ENCODE assay signal across 8 mouse cellular contexts in the genomic region with DNA sequence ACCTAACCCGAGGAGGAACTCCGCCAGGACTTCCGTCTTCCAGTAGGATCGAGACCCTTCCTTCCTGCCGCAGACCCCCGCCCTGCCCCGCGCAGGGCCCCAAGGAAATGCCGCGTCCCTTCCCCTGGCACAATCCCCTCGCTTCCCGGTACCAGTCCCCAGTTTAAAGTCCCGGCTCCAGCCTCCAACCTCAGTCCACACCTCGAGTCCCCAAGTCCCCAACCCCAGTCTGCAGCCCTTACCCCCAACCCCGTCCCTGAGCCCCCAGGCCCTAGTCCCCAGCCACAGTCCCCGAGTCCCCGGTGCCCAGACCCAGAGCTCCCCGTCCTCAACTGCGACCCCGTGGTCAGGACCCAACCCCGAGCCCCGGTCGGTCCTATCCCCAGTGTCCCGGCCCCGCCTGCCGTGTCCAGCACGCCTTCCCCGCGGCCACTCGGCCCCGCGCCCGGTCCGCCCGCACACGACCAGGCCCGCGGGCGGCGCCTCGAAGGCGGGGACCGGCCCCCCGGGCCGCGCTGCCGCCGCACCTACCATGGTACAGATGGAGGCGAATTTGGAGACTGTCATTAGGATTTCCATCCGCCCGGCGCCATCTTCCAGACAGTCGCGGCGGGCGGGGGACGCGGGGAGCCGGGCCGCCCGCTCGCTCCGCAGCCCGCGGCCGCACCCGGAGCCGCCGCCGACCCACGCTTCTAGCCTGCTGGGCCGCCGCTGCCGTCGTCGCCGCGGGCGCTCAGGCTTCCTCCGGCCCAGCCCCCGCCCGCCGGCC. TPM values are rescaled to one million over a fixed set of nuclear protein-coding genes. Genes with fewer than 3 reads are reported as not detected.
DNase-seq lines count a peak whose midpoint lies in the region; ATAC-seq lines count a peak whose summit lies in the region.

No protein-coding gene starts in this region.

- H3K27ac ChIP-seq in hindbrain, embryonic 11.5 days (ENCODE audit: low read depth, low read length) = peak overlapping the region; percentile 84
- peak overlapping the region; percentile 93 for H3K27ac ChIP-seq in liver, embryonic 12.5 days

- H3K4me3 ChIP-seq in hindbrain, embryonic 11.5 days (ENCODE audit: low read depth, low read length) = peak overlapping the region; percentile 81
- peak overlapping the region; percentile 90 for H3K4me3 ChIP-seq in liver, embryonic 12.5 days

- 0 out of 2 replicates have a peak, but pooled peaks have one; percentile 3 for ATAC-seq in erythroblast, adult 5-6 weeks (replicated peaks; ENCODE audit: low FRiP score, poor library complexity, severe bottlenecking)
- peak; percentile 79 for ATAC-seq in hindbrain, embryonic 11.5 days (ENCODE audit: low FRiP score)
- peak; percentile 56 for ATAC-seq in liver, embryonic 12.5 days

- H3K4me1 ChIP-seq in hindbrain, embryonic 11.5 days (replicated peaks; ENCODE audit: control insufficient read depth, insufficient read depth, low read length) = no peaks in the 10 kb centered on the region
- H3K4me1 ChIP-seq in liver, embryonic 12.5 days = peaks cover 79% of the 10 kb centered on the region

- 2% methylated on average over 41 of the region's 83 CpGs for WGBS in hindbrain, embryonic 11.5 days
- WGBS in liver, embryonic 12.5 days (ENCODE audit: insufficient replicate concordance) = under 1% methylated on average over 81 of the region's 83 CpGs

- H3K9ac ChIP-seq in hindbrain, embryonic 11.5 days (ENCODE audit: low read depth, low read length) = peak overlapping the region; percentile 83
- peak overlapping the region; percentile 95 for H3K9ac ChIP-seq in liver, embryonic 12.5 days

- no peaks in the 10 kb centered on the region for H3K9me3 ChIP-seq in hindbrain, embryonic 11.5 days (ENCODE audit: control insufficient read depth, low read length)
- H3K9me3 ChIP-seq in liver, embryonic 12.5 days (replicated peaks) = no peaks in the 10 kb centered on the region

- no peaks in the 10 kb centered on the region for H3K27me3 ChIP-seq in hindbrain, embryonic 11.5 days (ENCODE audit: control insufficient read depth, insufficient read depth, low read length)
- H3K27me3 ChIP-seq in liver, embryonic 12.5 days (replicated peaks) = no peaks in the 10 kb centered on the region; the same call in 1 of the 2 replicates

- peak overlapping the region; percentile 65 for H3K4me2 ChIP-seq in hindbrain, embryonic 11.5 days (replicated peaks; ENCODE audit: low read depth, low read length)
- H3K4me2 ChIP-seq in liver, embryonic 12.5 days = peak overlapping the region; percentile 96

- intact Hi-C loops in left cerebral cortex, postnatal 10 days (cut with DNase I) = loop anchor here (2.0 kb wide), 1 partner anchor 39 kb away; a partner anchor contains a TSS
- intact Hi-C loops in left cerebral cortex, postnatal 14 days (cut with DNase I) = loop anchor here (2.0 to 5.0 kb wide), 2 partner anchors 39 to 62 kb away; a partner anchor contains a TSS

- DNase-seq in left cerebral cortex, postnatal 10 days (ENCODE audit: extremely low spot score in 1 of 2, low spot score in 2 of 2) = peak; percentile 18 to 74
- DNase-seq in left cerebral cortex, postnatal 14 days (ENCODE audit: low spot score in 2 of 2) = no peak
- peak; percentile 67 for DNase-seq in ZHBTc4 (ENCODE audit: low read depth, low spot score)
- peak; percentile 60 for DNase-seq in hindbrain, embryonic 11.5 days (ENCODE audit: low spot score)
- DNase-seq in neural tube, embryonic 10.5 days (ENCODE audit: extremely low spot score, low spot score) = peak; percentile 77
- DNase-seq in spleen, adult 12 weeks (ENCODE audit: low spot score) = no peak

- H3K36me3 ChIP-seq in hindbrain, embryonic 11.5 days (ENCODE audit: control insufficient read depth, insufficient read depth, low read length) = no peaks in the 10 kb centered on the region
- H3K36me3 ChIP-seq in liver, embryonic 12.5 days = no peaks in the 10 kb centered on the region

RNA-seq across cellular contexts. Expression of a gene that starts 0.5 kb away (rescaled TPM):
- total RNA-seq in left cerebral cortex, postnatal 10 days (2021) = 10 to 100 TPM; 55.8 to 59.0 TPM
- 10 to 100 TPM; 53.9 to 58.6 TPM for total RNA-seq in left cerebral cortex, postnatal 14 days (2021)
- total RNA-seq in erythroblast, adult 5-6 weeks (2015; ENCODE audit: low replicate concordance) = 7.9 and 8.6 TPM in 2 replicates
- 7.1 and 11.2 TPM in 2 replicates for total RNA-seq in erythroblast, adult 5-6 weeks (2017; ENCODE audit: low replicate concordance)
- polyA plus RNA-seq in hindbrain, embryonic 11.5 days (2014; fragmentation: Nextera tagmentation; extraction: Ambion mirVana) = 11.6 and 12.6 TPM in 2 replicates
- polyA plus RNA-seq in liver, embryonic 12.5 days (2016; fragmentation: Nextera tagmentation; extraction: Ambion mirVana) = 13.6 and 13.9 TPM in 2 replicates

RNA-seq across cellular contexts. Expression of a gene that starts 38.4 kb away (rescaled TPM):
- total RNA-seq in left cerebral cortex, postnatal 10 days (2021) = 100 to 1,000 TPM; 183 to 190 TPM
- total RNA-seq in left cerebral cortex, postnatal 14 days (2021) = 100 to 1,000 TPM; 149 to 157 TPM
- total RNA-seq in erythroblast, adult 5-6 weeks (2015; ENCODE audit: low replicate concordance) = 373 and 491 TPM in 2 replicates
- total RNA-seq in erythroblast, adult 5-6 weeks (2017; ENCODE audit: low replicate concordance) = 439 and 475 TPM in 2 replicates
- 508 and 515 TPM in 2 replicates for polyA plus RNA-seq in hindbrain, embryonic 11.5 days (2014; fragmentation: Nextera tagmentation; extraction: Ambion mirVana)
- 520 and 529 TPM in 2 replicates for polyA plus RNA-seq in liver, embryonic 12.5 days (2016; fragmentation: Nextera tagmentation; extraction: Ambion mirVana)

RNA-seq across cellular contexts. Expression of a gene that starts 50.6 kb away (rescaled TPM):
- total RNA-seq in left cerebral cortex, postnatal 10 days (2021) = 10 to 100 TPM in 1 of 2 experiments, 1 to 10 TPM in 1; 9.2 to 12.2 TPM
- 10 to 100 TPM in 1 of 2 experiments, 1 to 10 TPM in 1; 7.6 to 16.9 TPM for total RNA-seq in left cerebral cortex, postnatal 14 days (2021)
- total RNA-seq in erythroblast, adult 5-6 weeks (2015; ENCODE audit: low replicate concordance) = not detected in 2 replicates
- not detected in 2 replicates for total RNA-seq in erythroblast, adult 5-6 weeks (2017; ENCODE audit: low replicate concordance)
- polyA plus RNA-seq in hindbrain, embryonic 11.5 days (2014; fragmentation: Nextera tagmentation; extraction: Ambion mirVana) = 18.8 and 19.0 TPM in 2 replicates
- polyA plus RNA-seq in liver, embryonic 12.5 days (2016; fragmentation: Nextera tagmentation; extraction: Ambion mirVana) = 3.2 and 3.8 TPM in 2 replicates

Comparison
In these comparisons a context has a peak if more than half of its experiments do, and no peak if none do; other contexts are left out.
1. DNase-seq: peak in left cerebral cortex, postnatal 10 days (2 of 2), ZHBTc4 (single experiment), hindbrain, embryonic 11.5 days (single experiment) and neural tube, embryonic 10.5 days (single experiment); none in left cerebral cortex, postnatal 14 days (0 of 2) and spleen, adult 12 weeks (single experiment).
2. ATAC-seq: peak in every context shown above with its lines; median percentile 79 in hindbrain, embryonic 11.5 days; 56 in liver, embryonic 12.5 days; 3 in erythroblast, adult 5-6 weeks.
3. RNA of a gene that starts 0.5 kb away (total RNA-seq): 55.8 to 59.0 TPM in left cerebral cortex, postnatal 10 days and 53.9 to 58.6 TPM in left cerebral cortex, postnatal 14 days; 7.1 to 11.2 TPM in erythroblast, adult 5-6 weeks; every median in the first group is over 4 times any median in the second.
4. RNA of a gene that starts 50.6 kb away (total RNA-seq): 7.6 to 16.9 TPM in left cerebral cortex, postnatal 14 days and 9.2 to 12.2 TPM in left cerebral cortex, postnatal 10 days; not detected in erythroblast, adult 5-6 weeks; every median in the first group is over 4 times any median in the second.